Mouse (Mus musculus): ENCODE measurements at regions not wholly inside any gene's neighbourhood (a gene's known extent, or its start where the extent isn't known, plus 50 kb on each side); places are given as distances from the start of the nearest gene placed in this dataset.

DNA sequence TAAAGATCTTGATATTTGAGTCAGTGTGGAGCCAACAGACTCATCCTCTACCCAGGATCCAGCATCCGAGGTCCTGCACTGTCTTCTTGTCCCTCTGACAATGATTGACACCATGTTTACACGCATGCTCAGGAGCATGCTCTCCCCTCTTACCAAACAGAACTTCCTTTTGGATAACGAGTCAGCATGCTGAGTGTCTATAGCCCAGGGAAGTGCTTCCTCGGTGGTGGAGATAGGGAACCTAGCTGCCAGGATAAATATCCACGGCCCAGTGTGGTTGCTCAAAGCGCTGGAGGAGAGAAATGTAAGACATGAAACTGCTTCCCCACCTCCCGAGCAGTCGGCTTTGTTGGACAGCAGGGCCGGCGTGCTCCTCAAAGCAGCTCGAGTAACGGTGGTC, 99.7 kb upstream of the Slc38a2 start:
- TF ChIP-seq CTCF (IDR thresholded peaks at IDR 0.05; ENCODE audit: extremely low read depth, insufficient read depth, low read length) (no peak), POLR2A (IDR thresholded peaks at IDR 0.05; ENCODE audit: extremely low read depth, insufficient read depth, low read length) (no peak)
